Mouse (Mus musculus) E14TG2a.4 (cell line): Measurements from ENCODE around the gene Jakmip3.

Experiments used
- CTCF ChIP-seq: conservative IDR thresholded peaks from 2 replicates; pipeline ENCODE4 v1.5.1; 2014; ENCODE audit warnings: low read length
- NANOG ChIP-seq: IDR thresholded peaks from 2 replicates; pipeline ENCODE4 v1.6.1; 2014; ENCODE audit warnings: borderline replicate concordance, low read length, mixed read lengths
- POU5F1 ChIP-seq: IDR thresholded peaks from 2 replicates; pipeline ENCODE4 v1.6.1; 2014; ENCODE audit warnings: low read length, borderline replicate concordance

DNA sequence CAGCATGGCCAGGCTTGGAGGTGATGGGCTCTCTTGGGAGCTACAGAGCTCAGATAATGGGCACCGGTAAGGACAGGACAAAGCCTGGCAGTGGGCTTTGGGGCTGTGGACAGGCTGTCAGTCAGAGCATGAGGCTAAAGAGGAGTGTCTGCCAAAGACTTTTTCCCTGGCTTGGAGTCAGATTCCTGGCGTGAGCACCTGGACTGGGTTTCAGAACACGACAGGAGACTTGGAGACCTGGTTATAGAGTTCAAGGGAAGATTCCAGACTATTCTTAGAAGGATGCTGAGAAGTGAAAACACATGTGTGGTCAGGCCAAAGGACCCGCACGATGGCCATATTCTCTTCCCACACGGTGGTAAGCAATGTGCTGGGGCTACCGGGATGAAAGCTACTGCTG lies 165.2 kb downstream of the Jakmip3 start:
- TF ChIP-seq CTCF (no peak), POU5F1 (no peak), NANOG (no peak)
